Mouse (Mus musculus): ENCODE results near the gene Gprc5c. TPM values are rescaled to one million over a fixed set of nuclear protein-coding genes. Genes with fewer than 3 reads are reported as not detected.
A peak's percentile ranks its signal among the peaks of the same experiment; 100 is the strongest.

The Gprc5c gene
- total and polyA plus RNA-seq, 2 experiments from 2014 or later: 7.8 to 14.1 TPM

DNA sequence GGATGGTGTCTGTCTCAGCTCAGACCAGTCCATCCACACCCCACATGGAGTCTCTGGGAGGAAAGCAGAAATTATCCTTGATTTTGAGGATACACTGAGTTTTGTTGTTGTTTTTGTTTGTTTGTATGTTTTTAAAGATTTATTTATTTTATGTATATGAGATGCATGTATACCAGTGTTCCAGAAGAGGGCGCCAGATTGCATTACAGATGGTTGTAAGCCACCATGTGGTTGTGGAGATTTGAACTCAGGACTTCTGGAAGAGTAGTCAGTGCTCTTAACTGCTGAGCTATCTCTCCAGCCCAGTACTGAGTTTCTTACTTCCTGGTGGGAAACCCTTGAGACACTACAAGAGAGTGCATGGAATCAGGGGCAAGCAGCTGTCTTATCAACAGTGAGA, 41.6 kb upstream of the Gprc5c start:
- ATAC-seq: no peak
- peak; percentile 43 for TF ChIP-seq CTCF (IDR thresholded peaks at IDR 0.05; ENCODE audit: low read depth)
- Histone ChIP-seq H3K4me2 (ENCODE audit: low read depth, low read length) (no peak overlapping the region), H3K9ac (replicated peaks; ENCODE audit: low read length) (no peak overlapping the region), H3K4me3 (ENCODE audit: low read length) (no peak overlapping the region), H3K9me3 (ENCODE audit: low read length) (no peaks in the 10 kb centered on the region), H3K27me3 (ENCODE audit: insufficient read depth, low read length) (no peaks in the 10 kb centered on the region), H3K27ac (no peak overlapping the region), H3K36me3 (ENCODE audit: insufficient read depth, low read length) (no peaks in the 10 kb centered on the region), H3K4me1 (ENCODE audit: insufficient read depth, low read length) (no peaks in the 10 kb centered on the region)
- 86% methylated on average over 1 of the region's 1 CpGs for WGBS
- DNase-seq (ENCODE audit: low spot score): no peak

DNA sequence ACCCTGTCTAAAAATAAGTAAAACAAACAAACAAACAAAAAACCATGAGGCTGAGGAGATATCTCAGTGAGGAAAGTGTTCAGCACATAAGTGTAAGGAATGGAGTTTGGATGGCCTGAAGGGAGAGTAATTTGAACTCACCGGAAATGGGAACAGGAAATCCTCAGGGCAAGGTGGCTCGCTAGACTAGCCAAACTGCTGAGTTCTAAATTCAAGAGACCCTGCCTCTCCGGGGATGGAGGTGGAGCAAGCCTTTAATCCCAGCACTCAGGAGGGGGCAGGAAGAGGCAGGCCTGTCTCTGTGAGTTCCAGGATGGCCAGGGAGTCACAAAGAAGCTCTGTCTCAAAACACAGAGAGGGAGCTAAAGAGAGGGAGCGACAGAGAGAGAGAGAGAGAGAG, 40.6 kb upstream of the Gprc5c start:
- H3K9ac ChIP-seq (replicated peaks; ENCODE audit: low read length): no peak overlapping the region
- H3K27ac ChIP-seq: no peak overlapping the region
- 37% methylated on average over 4 of the region's 4 CpGs for WGBS
- no peaks in the 10 kb centered on the region for H3K27me3 ChIP-seq (ENCODE audit: insufficient read depth, low read length)
- H3K4me1 ChIP-seq (ENCODE audit: insufficient read depth, low read length): no peaks in the 10 kb centered on the region
- H3K4me3 ChIP-seq (ENCODE audit: low read length): no peak overlapping the region
- DNase-seq (ENCODE audit: low spot score) (no peak), ATAC-seq (no peak)
- no peaks in the 10 kb centered on the region for H3K9me3 ChIP-seq (ENCODE audit: low read length)
- H3K4me2 ChIP-seq (ENCODE audit: low read depth, low read length): no peak overlapping the region
- H3K36me3 ChIP-seq (ENCODE audit: insufficient read depth, low read length): no peaks in the 10 kb centered on the region
- no peak for TF ChIP-seq CTCF (IDR thresholded peaks at IDR 0.05; ENCODE audit: low read depth)

DNA sequence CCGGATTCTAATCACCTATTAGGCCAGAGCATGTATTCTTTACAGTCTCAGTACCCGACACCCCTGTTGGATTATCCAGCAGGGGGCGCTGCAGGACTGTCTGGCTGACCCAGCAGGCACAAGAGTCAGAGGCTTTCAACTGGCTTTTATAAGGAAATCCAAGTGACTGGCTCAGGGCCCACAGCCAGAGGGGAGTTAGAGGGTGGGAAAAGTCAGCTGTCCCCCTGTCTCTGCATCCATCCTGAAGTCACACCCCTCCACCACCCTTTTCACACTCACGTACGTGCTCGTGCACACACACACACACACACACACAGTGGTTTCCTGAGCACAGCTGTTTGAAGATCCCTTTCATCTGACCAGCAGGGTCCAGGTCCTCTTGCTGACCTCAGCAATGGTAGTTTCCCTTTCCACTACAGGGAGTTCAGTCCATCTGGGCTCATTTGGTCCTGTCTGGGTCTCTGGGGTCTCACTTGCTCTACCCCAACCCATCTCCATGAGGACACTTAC, 38.2 kb upstream of the Gprc5c start:
- Histone ChIP-seq H3K27me3 (ENCODE audit: insufficient read depth, low read length) (no peaks in the 10 kb centered on the region), H3K4me1 (ENCODE audit: insufficient read depth, low read length) (no peaks in the 10 kb centered on the region), H3K4me3 (ENCODE audit: low read length) (no peak overlapping the region), H3K9me3 (ENCODE audit: low read length) (no peaks in the 10 kb centered on the region), H3K36me3 (ENCODE audit: insufficient read depth, low read length) (no peaks in the 10 kb centered on the region), H3K27ac (no peak overlapping the region), H3K4me2 (ENCODE audit: low read depth, low read length) (no peak overlapping the region), H3K9ac (replicated peaks; ENCODE audit: low read length) (no peak overlapping the region)
- peak; percentile 68; the same call in 1 of the 2 replicates for ATAC-seq
- DNase-seq (ENCODE audit: low spot score): peak; percentile 92
- WGBS: 20% methylated on average over 6 of the region's 6 CpGs
- TF ChIP-seq CTCF (IDR thresholded peaks at IDR 0.05; ENCODE audit: low read depth): peak; percentile 94

DNA sequence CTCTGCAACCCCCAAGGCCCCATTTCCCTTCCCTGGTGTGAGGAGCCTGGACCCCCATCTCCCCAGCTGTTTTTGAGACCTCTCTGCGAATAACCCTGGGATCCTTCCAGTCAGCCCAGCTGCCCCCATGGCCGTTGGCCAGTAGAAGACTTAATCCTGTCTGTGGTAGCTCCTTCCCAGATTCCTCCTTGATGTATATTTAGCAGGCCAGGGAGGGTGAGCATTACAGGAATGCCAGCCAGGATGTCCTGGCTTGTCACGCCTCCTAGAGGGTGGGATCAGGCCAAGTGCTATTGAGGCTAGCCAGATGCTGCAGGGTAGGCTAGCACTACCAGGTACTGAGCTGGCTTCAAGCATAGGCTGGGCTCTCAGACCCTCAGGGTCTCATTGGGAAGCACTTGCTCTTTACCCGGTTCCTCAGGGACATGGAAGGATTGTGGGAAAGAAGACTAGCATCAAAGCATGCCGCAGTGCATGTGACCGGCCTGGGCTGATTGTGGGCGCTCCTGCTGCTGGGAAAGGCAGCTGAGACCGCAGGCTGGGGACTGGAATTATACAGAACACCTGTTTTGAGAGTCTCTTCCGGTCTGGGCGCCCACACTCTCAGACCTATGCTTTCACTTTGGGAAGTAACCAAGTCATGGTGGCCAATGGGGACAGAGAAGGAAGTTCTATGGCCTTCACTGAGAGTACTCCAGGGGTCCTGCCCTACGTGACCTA, 35.9 kb upstream of the Gprc5c start:
- H3K4me3 ChIP-seq (ENCODE audit: low read length): no peak overlapping the region
- H3K4me2 ChIP-seq (ENCODE audit: low read depth, low read length): no peak overlapping the region
- H3K27ac ChIP-seq: no peak overlapping the region
- DNase-seq (ENCODE audit: low spot score) (no peak), ATAC-seq (no peak)
- WGBS: 75% methylated on average over 11 of the region's 11 CpGs
- TF ChIP-seq CTCF (IDR thresholded peaks at IDR 0.05; ENCODE audit: low read depth): no peak
- no peaks in the 10 kb centered on the region for H3K27me3 ChIP-seq (ENCODE audit: insufficient read depth, low read length)
- no peaks in the 10 kb centered on the region for H3K9me3 ChIP-seq (ENCODE audit: low read length)
- H3K36me3 ChIP-seq (ENCODE audit: insufficient read depth, low read length): no peaks in the 10 kb centered on the region
- H3K4me1 ChIP-seq (ENCODE audit: insufficient read depth, low read length): no peaks in the 10 kb centered on the region
- no peak overlapping the region; the same call in 1 of the 2 replicates for H3K9ac ChIP-seq (replicated peaks; ENCODE audit: low read length)

DNA sequence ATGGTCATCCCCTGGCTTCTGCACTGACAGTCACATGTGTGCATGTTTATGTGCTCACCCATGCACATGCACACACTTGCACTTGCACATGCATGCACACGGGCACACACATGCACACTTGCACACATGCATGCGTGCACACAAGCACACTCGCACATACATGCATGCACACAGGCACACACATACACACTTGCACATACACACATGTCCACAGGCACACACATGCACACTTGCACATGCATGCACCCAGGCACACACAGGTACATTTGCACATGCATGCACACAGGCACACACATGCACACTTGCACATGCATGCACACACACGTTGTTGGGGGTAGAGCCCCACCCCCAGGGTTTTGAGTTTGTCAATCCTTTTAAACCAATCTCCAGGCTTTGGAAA, 34.0 kb upstream of the Gprc5c start:
- H3K4me2 ChIP-seq (ENCODE audit: low read depth, low read length): no peak overlapping the region
- H3K27me3 ChIP-seq (ENCODE audit: insufficient read depth, low read length): no peaks in the 10 kb centered on the region
- H3K4me1 ChIP-seq (ENCODE audit: insufficient read depth, low read length): no peaks in the 10 kb centered on the region
- no peak overlapping the region for H3K9ac ChIP-seq (replicated peaks; ENCODE audit: low read length)
- ATAC-seq (no peak), DNase-seq (ENCODE audit: low spot score) (no peak)
- TF ChIP-seq CTCF (IDR thresholded peaks at IDR 0.05; ENCODE audit: low read depth): no peak
- 91% methylated on average over 4 of the region's 4 CpGs for WGBS
- H3K36me3 ChIP-seq (ENCODE audit: insufficient read depth, low read length): no peaks in the 10 kb centered on the region
- H3K27ac ChIP-seq: no peak overlapping the region
- H3K4me3 ChIP-seq (ENCODE audit: low read length): no peak overlapping the region
- H3K9me3 ChIP-seq (ENCODE audit: low read length): no peaks in the 10 kb centered on the region

DNA sequence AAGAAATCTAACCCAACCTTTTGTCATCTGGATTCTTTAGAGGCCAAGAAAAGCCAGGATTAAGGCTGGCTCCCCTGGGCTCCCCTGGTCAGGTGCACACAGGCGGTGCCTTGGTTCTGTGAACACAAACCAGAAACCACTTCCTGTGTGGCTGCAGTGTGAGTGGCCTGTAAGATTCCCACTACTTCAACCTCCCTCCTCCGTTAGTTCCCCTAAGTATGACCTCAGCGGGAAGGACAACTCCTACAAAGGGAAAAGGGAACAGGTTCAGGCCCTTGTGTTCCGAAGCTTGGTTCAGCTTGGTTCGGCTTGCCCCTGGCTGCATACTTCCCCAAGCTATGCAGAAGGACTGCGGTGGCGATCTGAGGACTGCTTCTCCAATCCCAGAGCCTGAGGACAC, 32.8 kb upstream of the Gprc5c start:
- no peaks in the 10 kb centered on the region for H3K9me3 ChIP-seq (ENCODE audit: low read length)
- H3K4me2 ChIP-seq (ENCODE audit: low read depth, low read length): no peak overlapping the region
- ATAC-seq: no peak
- no peak for DNase-seq (ENCODE audit: low spot score)
- H3K9ac ChIP-seq (replicated peaks; ENCODE audit: low read length): no peak overlapping the region
- no peak for TF ChIP-seq CTCF (IDR thresholded peaks at IDR 0.05; ENCODE audit: low read depth)
- no peaks in the 10 kb centered on the region for H3K36me3 ChIP-seq (ENCODE audit: insufficient read depth, low read length)
- no peak overlapping the region for H3K27ac ChIP-seq
- H3K4me1 ChIP-seq (ENCODE audit: insufficient read depth, low read length): peaks cover 5% of the 10 kb centered on the region
- 91% methylated on average over 7 of the region's 7 CpGs for WGBS
- no peaks in the 10 kb centered on the region for H3K27me3 ChIP-seq (ENCODE audit: insufficient read depth, low read length)
- H3K4me3 ChIP-seq (ENCODE audit: low read length): no peak overlapping the region

DNA sequence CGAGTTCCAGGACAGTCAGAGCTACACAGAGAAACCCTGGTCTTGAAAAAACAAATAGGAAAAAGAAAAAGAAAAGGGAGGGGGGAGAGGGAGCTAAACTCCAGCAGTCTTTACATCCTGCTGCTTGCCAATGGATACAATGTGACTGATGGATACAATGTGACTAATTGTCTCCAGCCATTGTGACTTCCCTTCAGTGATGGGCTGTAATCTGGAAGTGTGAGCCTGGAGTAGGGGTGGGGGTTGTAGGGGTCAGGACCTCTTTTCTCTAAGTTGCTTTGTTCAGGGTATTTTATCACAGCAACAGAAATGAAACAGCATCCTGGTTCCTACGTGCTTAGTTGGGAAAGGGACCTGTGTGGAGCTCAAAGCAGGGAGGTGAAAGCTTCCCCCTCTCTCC, 31.8 kb upstream of the Gprc5c start:
- Histone ChIP-seq H3K4me2 (ENCODE audit: low read depth, low read length) (no peak overlapping the region), H3K36me3 (ENCODE audit: insufficient read depth, low read length) (no peaks in the 10 kb centered on the region), H3K9ac (replicated peaks; ENCODE audit: low read length) (no peak overlapping the region), H3K4me3 (ENCODE audit: low read length) (no peak overlapping the region), H3K27ac (no peak overlapping the region), H3K27me3 (ENCODE audit: insufficient read depth, low read length) (no peaks in the 10 kb centered on the region), H3K9me3 (ENCODE audit: low read length) (no peaks in the 10 kb centered on the region), H3K4me1 (ENCODE audit: insufficient read depth, low read length) (peaks cover 8% of the 10 kb centered on the region)
- no peak for TF ChIP-seq CTCF (IDR thresholded peaks at IDR 0.05; ENCODE audit: low read depth)
- no peak for ATAC-seq
- DNase-seq (ENCODE audit: low spot score): no peak
- WGBS: 32% methylated on average over 2 of the region's 2 CpGs

All from hindbrain, postnatal 0 days (tissue).